Mouse (Mus musculus) midbrain, embryonic 12.5 days (tissue): ENCODE measurements around the gene Sdcbp2. TPM values are rescaled to one million over a fixed set of nuclear protein-coding genes. Genes with fewer than 3 reads are reported as not detected.
A peak's percentile ranks its signal among the peaks of the same experiment; 100 is the strongest.

ENCODE experiments used
- ATAC-seq: fragments of 200-750 bp; cut with Nextera tagmentation; 2 replicates; pipeline ENCODE4 v1.8.0; 2017; ENCODE audit warnings: low read depth, moderate TSS enrichment, moderate library complexity; ENCODE audit not compliant: low FRiP score
- H3K27ac ChIP-seq: fragments of 300-500 bp; sonication (generic); replicated peaks from 2 replicates; pipeline ENCODE4 v1.5.1; 2016; ENCODE audit warnings: mild to moderate bottlenecking
- H3K27me3 ChIP-seq: fragments of 300-500 bp; sonication (generic); 2 replicates; pipeline ENCODE4 v1.6.1; 2016; ENCODE audit warnings: mild to moderate bottlenecking
- H3K36me3 ChIP-seq: fragments of 300-500 bp; sonication (generic); 2 replicates; pipeline ENCODE4 v1.6.1; 2016
- H3K4me1 ChIP-seq: fragments of 300-500 bp; sonication (generic); 2 replicates; pipeline ENCODE4 v1.6.1; 2016
- H3K4me2 ChIP-seq: fragments of 300-500 bp; sonication (generic); replicated peaks from 2 replicates; pipeline ENCODE4 v1.6.1; 2016; ENCODE audit warnings: mild to moderate bottlenecking, moderate library complexity
- H3K4me3 ChIP-seq: fragments of 300-500 bp; sonication (generic); 2 replicates; pipeline ENCODE4 v1.5.1; 2016; ENCODE audit warnings: mild to moderate bottlenecking
- H3K9ac ChIP-seq: fragments of 300-500 bp; sonication (generic); replicated peaks from 2 replicates; pipeline ENCODE4 v1.6.1; 2016; ENCODE audit warnings: mild to moderate bottlenecking, moderate library complexity
- H3K9me3 ChIP-seq: fragments of 300-500 bp; sonication (generic); 2 replicates; pipeline ENCODE4 v1.6.1; 2016; ENCODE audit warnings: mild to moderate bottlenecking
- WGBS: fragments of 180-500 bp; shearing (Covaris S2); methylation state at CpG from one replicate; pipeline ENCODE4 v1.1.7; 2016; 5-methylcytosine and 5-hydroxymethylcytosine counted together
- polyA plus RNA-seq: library from polyadenylated mRNA; unstranded; fragments of >200 nt; fragmentation: Nextera tagmentation; extraction: Ambion mirVana; gene quantifications from 2 replicates; pipeline ENCODE4 v1.2.1, GENCODE M21; 2016

The Sdcbp2 gene
- polyA plus RNA-seq, 1 experiment from 2014 or later, result 0.50 TPM

DNA sequence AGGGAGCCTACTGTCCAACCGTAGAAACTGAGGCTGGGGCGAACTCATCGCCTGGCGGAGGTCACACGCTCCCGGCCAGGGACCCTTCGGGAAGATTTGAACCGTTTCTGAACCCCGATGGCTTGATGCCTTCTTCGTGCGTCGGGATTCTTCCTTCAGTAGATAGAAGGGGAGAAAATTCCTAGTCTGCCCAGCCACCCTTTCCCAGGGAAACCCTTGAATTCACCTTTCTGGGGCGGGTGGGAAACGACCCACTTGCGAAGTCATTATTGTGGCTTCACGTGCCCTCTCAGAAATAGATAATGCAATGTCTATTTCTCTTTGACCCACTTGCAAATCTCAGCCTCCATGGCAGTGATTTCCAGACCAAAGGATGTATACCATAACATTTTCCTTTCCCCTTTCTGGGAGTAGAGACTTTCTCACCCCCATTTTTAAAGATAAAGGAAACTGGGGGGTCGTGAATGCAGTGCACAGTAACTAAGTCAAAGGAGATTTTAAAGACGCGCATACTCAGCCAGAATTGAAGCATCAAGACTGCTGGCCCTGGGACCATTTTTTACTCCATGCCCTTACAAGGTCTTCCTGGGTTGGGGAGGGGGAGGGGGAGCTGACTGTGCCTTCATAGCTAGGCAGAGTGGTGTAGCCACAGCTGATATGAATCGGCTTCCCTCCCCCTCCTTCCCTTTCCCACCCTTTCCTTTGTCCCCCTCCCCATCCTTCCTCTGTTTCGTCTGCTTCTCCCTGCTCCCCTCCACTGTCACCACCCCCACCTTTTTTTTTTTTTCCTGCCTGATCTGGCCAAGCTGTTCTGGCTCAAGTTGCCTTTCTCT is 29.1 kb upstream of the Sdcbp2 start:
- Histone ChIP-seq H3K9ac (peak overlapping the region; percentile 97), H3K9me3 (no peaks in the 10 kb centered on the region), H3K4me2 (peak overlapping the region; percentile 85), H3K4me1 (peaks cover 36% of the 10 kb centered on the region), H3K27me3 (no peaks in the 10 kb centered on the region), H3K27ac (peak overlapping the region; percentile 91), H3K4me3 (peak overlapping the region; percentile 99), H3K36me3 (peaks cover 36% of the 10 kb centered on the region)
- peak; percentile 21 for ATAC-seq
- 2% methylated on average over 21 of the region's 21 CpGs for WGBS

DNA sequence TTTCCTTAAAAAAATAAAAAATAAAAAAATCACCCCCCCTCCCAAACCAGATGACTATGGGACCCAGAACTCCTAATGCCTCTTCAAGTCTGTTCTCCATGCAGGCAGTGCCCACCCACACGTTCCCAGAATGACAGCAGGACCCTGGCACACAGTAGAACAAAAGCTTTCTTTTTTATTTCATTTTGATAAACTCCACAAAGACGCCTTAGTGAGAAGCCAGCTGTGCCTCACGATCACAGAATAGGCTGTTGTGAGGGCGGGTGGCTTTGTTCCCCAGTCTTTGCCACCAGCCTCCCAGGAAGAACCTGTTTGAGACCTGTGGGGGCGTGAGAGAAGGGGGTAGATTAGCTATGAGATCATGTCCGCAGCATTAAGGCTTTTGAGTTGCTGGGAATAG is 27.7 kb upstream of the Sdcbp2 start:
- peaks cover 36% of the 10 kb centered on the region for H3K4me1 ChIP-seq
- H3K9ac ChIP-seq, result peak overlapping the region; percentile 43
- H3K4me3 ChIP-seq, result peak overlapping the region; percentile 15; the same call in 1 of the 2 replicates
- peaks cover 45% of the 10 kb centered on the region for H3K36me3 ChIP-seq
- H3K9me3 ChIP-seq, result no peaks in the 10 kb centered on the region
- H3K4me2 ChIP-seq, result peak overlapping the region; percentile 85
- H3K27ac ChIP-seq, result no peak overlapping the region
- no peaks in the 10 kb centered on the region for H3K27me3 ChIP-seq
- ATAC-seq, result no peak
- WGBS, result 70% methylated on average over 6 of the region's 6 CpGs

DNA sequence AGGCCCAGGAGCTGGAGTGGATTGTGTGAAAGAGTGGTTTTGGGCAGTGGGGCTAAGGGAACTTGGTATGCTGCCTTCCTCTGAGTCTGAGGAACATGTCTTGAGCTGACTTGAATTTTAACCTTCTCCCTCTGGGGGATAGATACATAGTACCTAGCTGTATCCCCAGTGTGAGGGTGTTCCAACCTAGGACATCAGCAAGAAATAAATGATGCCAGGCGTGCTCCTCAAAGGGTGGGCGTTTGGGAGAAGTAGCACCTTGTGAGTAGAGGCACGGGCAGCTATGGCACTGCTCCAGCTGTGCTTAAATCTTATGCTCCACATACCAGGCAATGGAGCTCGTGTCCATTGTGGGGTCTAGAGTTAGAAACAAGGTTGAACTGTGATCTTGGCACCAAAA is 25.9 kb upstream of the Sdcbp2 start:
- Histone ChIP-seq H3K9ac (no peak overlapping the region), H3K27ac (no peak overlapping the region), H3K4me1 (peaks cover 34% of the 10 kb centered on the region), H3K27me3 (no peaks in the 10 kb centered on the region), H3K4me2 (no peak overlapping the region), H3K9me3 (no peaks in the 10 kb centered on the region), H3K36me3 (peaks cover 64% of the 10 kb centered on the region), H3K4me3 (no peak overlapping the region)
- WGBS, result 90% methylated on average over 4 of the region's 4 CpGs
- ATAC-seq, result no peak

DNA sequence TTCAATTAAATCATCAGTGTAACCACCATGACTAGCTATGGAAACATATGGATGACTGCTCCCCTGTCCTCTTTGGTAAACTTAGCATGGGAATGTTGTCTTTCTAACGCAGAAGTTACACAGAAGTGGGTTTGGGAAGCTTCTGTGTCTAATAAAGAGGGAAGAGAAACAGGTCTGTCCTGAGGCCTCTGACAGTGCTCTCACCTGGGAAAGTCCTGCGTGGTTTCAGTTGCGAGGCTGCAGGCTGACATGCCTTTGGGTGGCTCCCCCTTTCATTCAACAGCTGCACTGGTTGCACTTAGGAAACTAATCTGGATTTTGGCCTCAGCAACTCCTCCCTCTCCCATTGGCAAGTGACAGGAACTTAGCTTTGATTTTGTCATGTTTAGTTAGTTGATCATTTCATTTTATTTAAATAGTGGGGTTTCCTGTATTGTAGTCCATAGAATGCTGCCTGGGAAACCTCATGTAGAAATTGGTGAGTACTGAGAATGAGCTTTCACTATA is 22.8 kb upstream of the Sdcbp2 start:
- H3K9ac ChIP-seq, result no peak overlapping the region
- ATAC-seq, result no peak
- 91% methylated on average over 3 of the region's 3 CpGs for WGBS
- H3K36me3 ChIP-seq, result peaks cover 92% of the 10 kb centered on the region
- H3K27me3 ChIP-seq, result no peaks in the 10 kb centered on the region
- H3K4me2 ChIP-seq, result no peak overlapping the region
- peaks cover 16% of the 10 kb centered on the region for H3K4me1 ChIP-seq
- no peak overlapping the region for H3K4me3 ChIP-seq
- H3K9me3 ChIP-seq, result no peaks in the 10 kb centered on the region
- no peak overlapping the region for H3K27ac ChIP-seq

DNA sequence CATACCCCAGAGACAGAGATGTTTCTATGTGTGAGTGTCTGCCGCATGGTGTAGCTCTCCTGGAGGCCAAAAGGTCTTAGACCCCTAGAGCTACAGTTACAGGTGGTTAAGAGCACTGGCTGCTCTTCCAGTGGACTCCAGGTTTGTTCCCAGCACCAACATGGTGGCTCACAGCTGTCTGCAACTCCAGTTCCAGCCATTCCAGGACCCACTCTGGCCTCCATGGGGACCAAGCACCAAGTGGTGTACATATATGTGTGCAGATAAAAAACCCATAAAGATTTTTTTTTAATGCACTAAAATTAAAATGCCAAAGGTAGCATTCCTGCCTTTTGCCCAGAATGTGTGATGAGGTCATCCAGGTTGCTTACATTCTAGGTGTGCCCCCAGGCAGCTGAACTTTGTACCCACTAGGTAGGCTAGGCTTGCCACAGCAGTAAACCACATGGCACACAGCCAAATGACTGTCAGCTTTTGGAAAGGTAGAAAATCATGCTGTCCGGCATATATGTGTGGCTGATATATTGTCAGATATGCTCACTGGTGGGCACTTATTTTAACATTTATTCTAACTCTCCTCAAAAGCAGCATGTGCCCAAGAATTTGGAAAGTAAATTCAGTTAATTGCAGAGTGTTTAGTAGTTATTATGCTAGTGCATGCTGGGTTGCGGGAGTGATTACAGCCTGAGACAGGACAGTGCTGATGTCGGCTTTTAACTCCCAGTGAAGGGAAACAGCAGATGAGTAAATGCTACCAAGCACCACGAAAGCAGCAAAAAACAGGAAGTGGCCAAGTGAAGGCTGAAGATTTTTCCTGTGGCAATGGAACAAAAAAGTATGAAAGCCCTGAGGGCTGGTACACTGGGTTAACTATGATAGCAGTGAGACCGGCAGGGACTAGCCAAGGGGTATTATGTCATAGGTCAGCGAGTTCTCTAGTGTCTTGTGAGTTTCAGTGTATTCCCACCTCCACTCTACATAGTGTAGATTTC is 9.2 kb upstream of the Sdcbp2 start:
- Histone ChIP-seq H3K9ac (no peak overlapping the region), H3K4me3 (no peak overlapping the region), H3K4me1 (no peaks in the 10 kb centered on the region), H3K27ac (no peak overlapping the region), H3K36me3 (peaks cover 61% of the 10 kb centered on the region), H3K27me3 (no peaks in the 10 kb centered on the region), H3K4me2 (no peak overlapping the region), H3K9me3 (no peaks in the 10 kb centered on the region)
- WGBS, result 90% methylated on average over 7 of the region's 7 CpGs
- no peak for ATAC-seq

DNA sequence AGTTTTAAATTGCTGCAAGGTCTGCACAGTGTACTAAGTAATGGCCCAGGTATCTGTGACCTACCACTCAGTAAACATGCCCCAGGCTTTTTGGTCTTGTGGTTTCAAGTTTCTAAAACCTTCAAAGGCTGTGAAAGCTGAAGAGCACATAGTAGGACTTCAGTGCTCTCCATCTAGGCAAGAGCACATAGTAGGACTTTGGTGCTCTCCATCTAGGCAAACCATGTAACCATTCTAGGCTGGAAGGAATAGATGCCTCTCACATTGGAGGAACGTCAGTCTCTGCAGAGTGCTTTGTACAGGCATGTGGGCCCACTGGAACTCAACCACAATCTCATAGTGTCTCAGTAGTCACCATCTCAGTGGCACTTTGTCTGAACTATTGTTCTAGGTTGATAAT is 8.4 kb upstream of the Sdcbp2 start:
- Histone ChIP-seq H3K27me3 (no peaks in the 10 kb centered on the region), H3K27ac (no peak overlapping the region), H3K36me3 (peaks cover 53% of the 10 kb centered on the region), H3K4me2 (no peak overlapping the region), H3K9ac (no peak overlapping the region), H3K4me3 (no peak overlapping the region), H3K4me1 (no peaks in the 10 kb centered on the region), H3K9me3 (no peaks in the 10 kb centered on the region)
- ATAC-seq, result no peak
- WGBS, result 88% methylated on average over 1 of the region's 1 CpGs

DNA sequence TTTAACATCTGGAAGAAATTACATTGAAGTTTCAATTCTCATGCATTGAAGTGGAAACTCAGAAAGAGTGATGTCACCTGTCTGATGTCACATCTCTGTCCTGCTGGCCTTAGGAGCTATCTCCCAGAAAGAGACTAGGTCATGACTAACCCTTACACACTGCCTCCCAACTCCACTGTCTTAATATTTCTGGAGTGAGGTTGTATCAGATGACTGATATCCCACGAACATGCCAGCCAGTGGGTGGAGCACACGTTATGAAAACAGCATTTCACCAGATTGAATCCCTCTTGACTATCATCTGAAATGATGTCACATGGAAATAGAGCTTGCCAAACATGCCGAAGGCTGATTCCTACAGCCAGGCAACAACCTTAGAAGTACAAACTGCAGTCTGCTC is 7.4 kb upstream of the Sdcbp2 start:
- H3K9me3 ChIP-seq, result no peaks in the 10 kb centered on the region
- H3K4me2 ChIP-seq, result no peak overlapping the region
- H3K27ac ChIP-seq, result no peak overlapping the region
- peaks cover 43% of the 10 kb centered on the region for H3K36me3 ChIP-seq
- no peaks in the 10 kb centered on the region for H3K4me1 ChIP-seq
- H3K9ac ChIP-seq, result no peak overlapping the region
- no peaks in the 10 kb centered on the region for H3K27me3 ChIP-seq
- H3K4me3 ChIP-seq, result no peak overlapping the region
- ATAC-seq, result no peak
- WGBS, result 82% methylated on average over 3 of the region's 3 CpGs

DNA sequence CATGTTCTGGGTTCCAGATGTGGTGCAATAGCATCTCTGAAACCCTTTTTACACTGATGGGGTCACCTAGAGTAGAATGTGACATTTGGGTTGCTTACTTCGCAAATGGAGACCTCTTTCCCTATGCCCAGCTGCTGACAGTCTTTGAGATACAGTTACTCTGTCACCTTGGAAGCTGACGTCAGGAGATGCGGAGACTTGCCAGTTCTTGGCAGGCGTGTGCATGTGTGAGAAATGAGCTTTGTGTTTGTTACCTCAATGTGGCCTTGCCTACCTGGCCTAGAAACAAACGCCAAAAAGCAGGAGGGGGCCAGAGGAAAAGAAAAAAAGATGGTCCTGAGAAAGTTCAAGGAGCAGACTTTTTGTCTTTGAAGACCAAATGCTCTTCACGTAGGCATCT is 5.6 kb upstream of the Sdcbp2 start:
- no peak overlapping the region for H3K4me3 ChIP-seq
- no peaks in the 10 kb centered on the region for H3K4me1 ChIP-seq
- no peaks in the 10 kb centered on the region for H3K27me3 ChIP-seq
- H3K4me2 ChIP-seq, result no peak overlapping the region
- no peaks in the 10 kb centered on the region for H3K9me3 ChIP-seq
- H3K27ac ChIP-seq, result no peak overlapping the region
- ATAC-seq, result no peak
- no peak overlapping the region for H3K9ac ChIP-seq
- H3K36me3 ChIP-seq, result peaks cover 25% of the 10 kb centered on the region
- WGBS, result 90% methylated on average over 6 of the region's 6 CpGs

DNA sequence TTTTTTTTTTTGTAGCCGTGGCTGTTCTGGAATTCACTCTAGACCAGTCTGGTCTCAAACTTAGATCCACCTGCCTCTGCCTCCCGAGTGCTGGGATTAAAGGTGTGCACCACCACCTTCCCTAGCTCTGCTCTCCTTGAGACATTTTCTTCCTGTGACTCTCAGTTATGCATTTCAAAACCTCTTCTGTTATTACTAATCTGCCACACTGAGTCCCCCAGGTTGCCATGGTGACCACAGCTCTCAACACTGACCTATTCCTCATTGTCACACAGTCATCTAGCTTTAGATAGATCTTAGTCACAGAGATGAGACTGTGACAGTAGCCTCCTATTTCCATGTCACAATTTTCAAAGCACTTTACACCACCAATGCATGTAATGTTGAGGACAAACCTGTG is 3.0 kb upstream of the Sdcbp2 start:
- Histone ChIP-seq H3K27ac (no peak overlapping the region), H3K4me2 (no peak overlapping the region), H3K4me1 (no peaks in the 10 kb centered on the region), H3K9ac (no peak overlapping the region), H3K9me3 (no peaks in the 10 kb centered on the region), H3K27me3 (no peaks in the 10 kb centered on the region), H3K36me3 (peaks cover 6% of the 10 kb centered on the region), H3K4me3 (no peak overlapping the region)
- WGBS, result 92% methylated on average over 2 of the region's 2 CpGs
- no peak for ATAC-seq

DNA sequence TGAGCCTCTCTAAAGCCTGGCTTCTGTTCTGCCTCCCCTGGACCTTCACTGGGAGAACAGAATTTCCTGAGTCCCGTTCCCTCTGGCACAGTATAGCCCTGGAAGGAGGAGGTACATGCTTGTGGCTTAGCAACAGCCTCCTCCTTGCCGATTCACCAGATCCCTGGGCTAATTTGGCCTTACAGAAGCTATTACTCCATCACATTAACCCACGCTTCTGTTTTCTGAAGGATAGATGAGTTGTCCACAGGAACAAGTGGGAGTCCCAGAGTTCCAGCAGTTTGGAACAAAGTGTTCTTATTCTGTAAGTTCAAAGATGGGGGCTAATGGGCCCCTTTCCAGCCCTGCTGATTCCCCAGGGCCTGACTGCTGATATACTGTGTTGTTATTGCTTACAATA is 1.2 kb downstream of the Sdcbp2 start:
- H3K4me1 ChIP-seq, result peaks cover 15% of the 10 kb centered on the region
- no peak overlapping the region for H3K4me2 ChIP-seq
- 78% methylated on average over 3 of the region's 3 CpGs for WGBS
- no peaks in the 10 kb centered on the region for H3K9me3 ChIP-seq
- no peak overlapping the region for H3K9ac ChIP-seq
- no peaks in the 10 kb centered on the region for H3K36me3 ChIP-seq
- no peak for ATAC-seq
- H3K4me3 ChIP-seq, result no peak overlapping the region
- peaks cover 9% of the 10 kb centered on the region for H3K27me3 ChIP-seq
- no peak overlapping the region for H3K27ac ChIP-seq

DNA sequence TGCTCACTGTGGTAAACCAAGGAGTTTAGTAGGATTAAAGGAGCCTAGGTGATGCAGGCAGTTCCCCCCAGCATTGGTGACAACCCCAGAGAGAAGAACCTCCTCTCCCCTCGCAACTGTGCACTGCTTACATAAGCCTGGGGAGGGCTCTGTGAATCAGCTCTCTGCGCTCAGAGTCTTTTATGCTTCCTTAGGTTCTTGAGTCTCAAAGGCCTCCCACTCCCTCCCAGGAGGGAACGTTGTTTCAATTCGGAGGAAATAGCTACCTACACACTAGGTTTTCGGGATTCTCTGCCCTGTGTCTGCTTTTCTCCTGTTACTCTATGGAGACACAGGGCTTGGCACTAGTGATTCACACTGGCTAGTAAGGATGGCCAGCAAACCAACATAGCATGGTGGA is 2.2 kb downstream of the Sdcbp2 start:
- H3K4me3 ChIP-seq, result no peak overlapping the region
- no peak for ATAC-seq
- no peak overlapping the region for H3K4me2 ChIP-seq
- H3K4me1 ChIP-seq, result peaks cover 15% of the 10 kb centered on the region
- no peak overlapping the region for H3K27ac ChIP-seq
- peaks cover 9% of the 10 kb centered on the region for H3K27me3 ChIP-seq
- H3K9me3 ChIP-seq, result no peaks in the 10 kb centered on the region
- no peaks in the 10 kb centered on the region for H3K36me3 ChIP-seq
- no peak overlapping the region for H3K9ac ChIP-seq
- 64% methylated on average over 5 of the region's 5 CpGs for WGBS
